Mouse (Mus musculus) MEL (cell line): ENCODE results near the gene Isca1.

Experiments
- BHLHE40 ChIP-seq: IDR thresholded peaks from 2 replicates; pipeline ENCODE4 v1.6.1; 2012; ENCODE audit warnings: low read depth, mild to moderate bottlenecking, inconsistent platforms, low read length, improper control_type of control experiment, borderline replicate concordance
- CTCF ChIP-seq, 3 experiments: IDR thresholded peaks in 2 of 3; conservative IDR thresholded peaks in 1 of 3; 2 replicates each; pipeline ENCODE4 v1.5.1; 2011 to 2012; ENCODE audit warnings: low read length in 3 of 3, low read depth in 2 of 3, mild to moderate bottlenecking in 2 of 3, improper control_type of control experiment in 1 of 3, inconsistent platforms in 1 of 3, mixed read lengths in 1 of 3, moderate library complexity in 1 of 3; ENCODE audit not compliant: control insufficient read depth in 1 of 3, insufficient read depth in 1 of 3, poor library complexity in 1 of 3, severe bottlenecking in 1 of 3
- EP300 ChIP-seq, 2 experiments: IDR thresholded peaks; 2 replicates each; pipeline ENCODE4 v1.6.1; 2011; ENCODE audit warnings: improper control_type of control experiment in 2 of 2, low read length in 2 of 2, low read depth in 1 of 2, mild to moderate bottlenecking in 1 of 2
- MAFK ChIP-seq: IDR thresholded peaks from 2 replicates; pipeline ENCODE4 v1.6.1; 2011; ENCODE audit warnings: low read depth, mild to moderate bottlenecking, low read length, improper control_type of control experiment, borderline replicate concordance
- MAZ ChIP-seq: IDR thresholded peaks from 2 replicates; pipeline ENCODE4 v1.6.1; 2012; ENCODE audit warnings: low read depth, mild to moderate bottlenecking, inconsistent platforms, low read length, improper control_type of control experiment
- MEF2A ChIP-seq: IDR thresholded peaks from 2 replicates; pipeline ENCODE4 v1.6.1; 2014; ENCODE audit warnings: low read depth, mild to moderate bottlenecking, inconsistent platforms, low read length, improper control_type of control experiment; ENCODE audit not compliant: poor library complexity, insufficient replicate concordance, severe bottlenecking; ENCODE audit errors: extremely low read depth
- POLR2A ChIP-seq, 2 experiments: IDR thresholded peaks; 2 replicates each; pipeline ENCODE4 v1.6.1; 2011 to 2012; ENCODE audit warnings: low read length in 2 of 2, mild to moderate bottlenecking in 2 of 2, control low read depth in 1 of 2, improper control_type of control experiment in 1 of 2, low read depth in 1 of 2, moderate library complexity in 1 of 2; ENCODE audit not compliant: control insufficient read depth in 1 of 2, insufficient read depth in 1 of 2, poor library complexity in 1 of 2
- POLR2AphosphoS2 ChIP-seq: IDR thresholded peaks from 2 replicates; pipeline ENCODE4 v1.6.1; 2011; ENCODE audit warnings: low read length, improper control_type of control experiment
- RAD21 ChIP-seq: IDR thresholded peaks from 2 replicates; pipeline ENCODE4 v1.6.1; 2011; ENCODE audit warnings: mild to moderate bottlenecking, low read depth, low read length, improper control_type of control experiment
- USF2 ChIP-seq, 2 experiments: IDR thresholded peaks; 2 replicates each; pipeline ENCODE4 v1.6.1; 2011 to 2012; ENCODE audit warnings: improper control_type of control experiment in 2 of 2, low read length in 2 of 2, borderline replicate concordance in 1 of 2, inconsistent platforms in 1 of 2, low read depth in 1 of 2, mild to moderate bottlenecking in 1 of 2; ENCODE audit not compliant: insufficient read depth in 1 of 2
- ZMIZ1 ChIP-seq: IDR thresholded peaks from 2 replicates; pipeline ENCODE4 v1.6.1; 2012; ENCODE audit warnings: low read depth, mild to moderate bottlenecking, inconsistent platforms, low read length, improper control_type of control experiment, moderate library complexity
- ZNF384 ChIP-seq: IDR thresholded peaks from 2 replicates; pipeline ENCODE4 v1.6.1; 2012; ENCODE audit warnings: low read depth, mild to moderate bottlenecking, inconsistent platforms, low read length, improper control_type of control experiment

- no peak for TF ChIP-seq MAFK
- no peak for TF ChIP-seq MEF2A
- TF ChIP-seq POLR2A (IDR thresholded peaks at IDR 0.05; ENCODE audit: control insufficient read depth in 1 of 2, insufficient read depth in 1 of 2, low read depth in 1 of 2, low read length in 2 of 2, poor library complexity in 1 of 2) = no peak
- no peak for TF ChIP-seq CTCF (IDR thresholded peaks at IDR 0.05 in 2 of 3, conservative IDR thresholded peaks at IDR 0.05 in 1 of 3; ENCODE audit: control insufficient read depth in 1 of 3, insufficient read depth in 1 of 3, low read depth in 2 of 3, low read length in 3 of 3, poor library complexity in 1 of 3, severe bottlenecking in 1 of 3)
- TF ChIP-seq USF2 (IDR thresholded peaks at IDR 0.05; ENCODE audit: borderline replicate concordance in 1 of 2, insufficient read depth in 1 of 2, low read depth in 1 of 2, low read length in 2 of 2) = no peak
- no peak for TF ChIP-seq ZMIZ1
- no peak for TF ChIP-seq ZNF384
- no peak for TF ChIP-seq POLR2AphosphoS2
- no peak for TF ChIP-seq MAZ
- no peak for TF ChIP-seq BHLHE40
- no peak for TF ChIP-seq EP300 (IDR thresholded peaks at IDR 0.05; ENCODE audit: low read depth in 1 of 2, low read length in 2 of 2)
- no peak for TF ChIP-seq RAD21
Observed at GRCm38 (mm10) chr13:59731652-59732051, 38.0 kb downstream of the Isca1 start, which contains the start of gene Spata31d1d.
